Mouse (Mus musculus): ENCODE data around the gene Grasp. TPM values are rescaled to one million over a fixed set of nuclear protein-coding genes. Genes with fewer than 3 reads are reported as not detected.

Grasp gene
- polyA plus RNA-seq (2017; shearing (Covaris generic)): 1 to 10 TPM; 5.9 to 9.2 TPM

DNA sequence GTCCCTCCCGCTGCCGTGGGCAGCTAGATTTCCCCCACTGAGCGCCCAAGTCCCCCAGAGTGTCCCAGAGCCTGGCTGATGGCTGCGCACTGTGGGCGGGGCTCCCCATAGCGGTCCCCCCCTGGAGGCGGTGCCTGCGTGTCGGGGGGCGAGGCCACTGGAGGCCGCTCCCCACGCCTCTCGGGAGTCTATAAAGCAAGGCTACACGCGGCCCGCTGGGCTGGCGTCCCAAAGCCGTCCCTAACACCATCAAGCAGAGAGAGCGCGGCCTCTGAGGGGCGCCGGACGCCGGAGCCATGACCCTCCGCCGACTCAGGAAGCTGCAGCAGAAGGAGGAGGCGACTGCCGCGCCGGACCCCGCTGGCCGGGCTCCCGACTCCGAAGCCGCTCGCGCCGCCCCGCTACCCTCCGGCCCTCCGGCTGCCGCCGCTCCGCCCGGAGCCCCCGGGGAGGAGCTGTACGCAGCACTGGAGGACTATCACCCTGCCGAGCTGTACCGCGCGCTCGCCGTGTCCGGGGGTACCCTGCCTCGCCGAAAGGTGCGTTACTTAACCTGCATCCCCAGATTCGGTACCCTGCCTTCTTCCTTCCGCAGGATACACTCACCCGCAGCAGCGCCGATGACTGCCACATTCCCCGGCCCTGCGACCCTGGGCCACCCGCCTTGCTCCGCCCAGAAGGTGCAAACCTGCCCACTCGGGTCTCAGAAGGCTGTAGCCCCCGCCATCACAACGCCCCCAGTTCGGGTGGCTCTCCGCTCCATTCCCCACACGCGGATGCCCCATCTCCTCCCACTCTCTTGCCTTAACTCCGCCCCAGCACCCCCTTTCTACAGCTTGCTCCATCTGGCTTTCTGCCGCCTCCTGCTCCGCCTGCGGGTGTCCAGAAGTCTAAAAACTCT lies at the start of gene Grasp:
TSS of gene Grasp (plus strand) at position 183 of the 901 bp plus-strand sequence.

DNA sequence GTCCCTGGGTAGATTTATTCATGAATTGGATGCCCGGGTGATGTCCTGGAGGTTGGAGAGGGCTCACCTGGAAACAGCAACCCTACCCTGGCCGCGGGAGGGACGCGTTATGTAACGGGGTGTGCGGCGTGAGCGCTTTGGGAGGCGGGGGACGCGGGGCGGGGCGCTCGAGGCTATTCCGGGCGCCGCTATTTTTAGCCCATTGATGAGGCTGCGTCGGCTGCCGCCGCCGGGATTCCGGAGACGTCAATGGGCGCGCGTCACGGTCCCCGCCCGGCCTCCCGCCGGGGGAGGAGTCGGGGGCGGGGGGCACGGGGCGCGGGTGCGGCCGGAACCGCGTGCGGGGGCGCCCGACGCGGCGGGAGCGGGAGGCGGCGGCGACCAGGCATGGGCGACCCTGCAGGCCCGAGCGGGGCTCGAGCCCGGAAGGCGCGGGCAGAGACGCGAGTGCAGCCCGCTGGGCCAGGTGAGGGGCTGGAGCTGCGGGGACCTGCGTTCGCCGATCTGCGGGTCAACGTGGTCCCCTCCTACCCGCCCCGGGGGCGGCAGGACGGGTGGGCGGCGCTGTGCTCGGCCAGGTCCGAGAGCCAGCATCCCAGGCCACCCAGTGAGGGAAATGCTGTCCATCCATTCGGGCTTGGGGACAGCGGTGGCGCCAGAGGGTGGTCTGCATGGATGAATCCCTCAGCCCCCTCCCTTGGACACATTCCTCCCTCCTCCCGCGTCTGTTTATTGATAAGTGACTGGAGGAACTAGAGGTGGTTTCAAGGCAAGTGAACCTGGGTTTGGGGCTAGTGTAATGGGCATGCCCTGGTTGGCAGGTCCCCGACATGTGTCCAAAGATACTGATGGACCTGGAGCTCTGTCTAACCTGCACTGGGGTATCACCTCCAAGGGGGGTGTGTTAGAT lies 30.2 kb downstream of the Grasp start, which contains the start of gene Nr4a1:
TSS of gene Nr4a1 (plus strand) at position 384 of the 910 bp plus-strand sequence.

Other genes starting within 250 kb of the Grasp start
- gene Gm47841, start 176.8 kb upstream of the Grasp start, polyA plus RNA-seq (2017; shearing (Covaris generic)): not detected
- gene Fignl2, start 145.6 kb upstream of the Grasp start, polyA plus RNA-seq (2017; shearing (Covaris generic)): not detected
- not detected for gene Ankrd33, start 108.4 kb upstream of the Grasp start, polyA plus RNA-seq (2017; shearing (Covaris generic))
- 1 to 10 TPM; 3.4 to 4.6 TPM for gene Acvrl1, start 95.7 kb upstream of the Grasp start, polyA plus RNA-seq (2017; shearing (Covaris generic))
- 1 to 10 TPM; 1.6 to 2.3 TPM for gene Acvr1b, start 50.1 kb upstream of the Grasp start, polyA plus RNA-seq (2017; shearing (Covaris generic))
- 100 to 1,000 TPM in 1 of 2 experiments, 10 to 100 TPM in 1; 49.0 to 128 TPM for gene Nr4a1, start 30.1 kb downstream of the Grasp start, polyA plus RNA-seq (2017; shearing (Covaris generic))
- 10 to 100 TPM; 58.6 to 65.0 TPM for gene Atg101, start 60.1 kb downstream of the Grasp start, polyA plus RNA-seq (2017; shearing (Covaris generic))
- under 1 TPM in 1 of 2 experiments, not detected in 1; 0.50 TPM for gene 6030408B16Rik, start 69.0 kb downstream of the Grasp start, polyA plus RNA-seq (2017; shearing (Covaris generic))
- gene Krt80, start 146.0 kb downstream of the Grasp start, polyA plus RNA-seq (2017; shearing (Covaris generic)): 1 to 10 TPM in 1 of 2 experiments, under 1 TPM in 1; 0.66 to 1.2 TPM
- gene Krt7, start 186.9 kb downstream of the Grasp start, polyA plus RNA-seq (2017; shearing (Covaris generic)): under 1 TPM in 1 of 2 experiments, not detected in 1; 0.29 TPM
- gene Krt87, start 214.6 kb downstream of the Grasp start, polyA plus RNA-seq (2017; shearing (Covaris generic)): under 1 TPM in 1 of 2 experiments, not detected in 1; 0.38 TPM
- gene Krt88, start 223.6 kb downstream of the Grasp start, polyA plus RNA-seq (2017; shearing (Covaris generic)): not detected
- gene Krt81, start 239.6 kb downstream of the Grasp start, polyA plus RNA-seq (2017; shearing (Covaris generic)): under 1 TPM in 1 of 2 experiments, not detected in 1; 0.10 TPM
- not detected for gene Krt86, start 249.3 kb downstream of the Grasp start, polyA plus RNA-seq (2017; shearing (Covaris generic))

Measured in activated CD4-positive, CD25-positive, alpha-beta regulatory T cell (primary cell).